Mouse (Mus musculus): ENCODE measurements around the gene 3110082I17Rik. TPM values are rescaled to one million over a fixed set of nuclear protein-coding genes. Genes with fewer than 3 reads are reported as not detected.

Gene 3110082I17Rik
- total and polyA plus RNA-seq, 3 experiments = 41.2 to 100.0 (median 46.9) TPM

- dilution Hi-C loops (cut with MboI; ENCODE audit: extremely low pct_ligation_motif_present, extremely low pct_unique_long_range_greater_than_20kb, low sequenced_read_pairs) (no loop called here), in situ Hi-C loops (cut with MboI; ENCODE audit: low pct_ligation_motif_present, low pct_unique_long_range_greater_than_20kb, low sequenced_read_pairs) (no loop called here)
- Histone ChIP-seq H3K9ac (ENCODE audit: insufficient read depth, low read depth) (no peak overlapping the region), H3K9me3 (replicated peaks; ENCODE audit: low read length) (peaks cover 6% of the 10 kb centered on the region), H3K36me3 (replicated peaks in 1 of 2; ENCODE audit: control insufficient read depth in 1 of 2, insufficient read depth in 1 of 2, low read length in 1 of 2) (peaks cover 30 to 67% of the 10 kb centered on the region in 2 experiments), H3K79me2 (replicated peaks; ENCODE audit: control insufficient read depth, extremely low read depth, insufficient read depth, poor library complexity, severe bottlenecking) (peaks cover 82% of the 10 kb centered on the region), H3K27me3 (replicated peaks) (no peaks in the 10 kb centered on the region), H3K4me3 (replicated peaks in 1 of 3; ENCODE audit: low read depth in 2 of 3, low read length in 2 of 3, poor library complexity in 1 of 3) (no peak overlapping the region), H3K4me1 (ENCODE audit: control insufficient read depth in 1 of 2, insufficient read depth in 2 of 2) (peaks cover 33 to 68% of the 10 kb centered on the region in 2 experiments), H3K4me2 (ENCODE audit: insufficient read depth, low read depth, poor library complexity, severe bottlenecking) (no peak overlapping the region), H3K27ac (ENCODE audit: insufficient read depth, low read depth) (no peak overlapping the region)
- DNase-seq (ENCODE audit: extremely low read depth) = no peak
- TF ChIP-seq NELFE (IDR thresholded peaks at IDR 0.05; ENCODE audit: low read depth, low read length) (no peak), ETS1 (conservative IDR thresholded peaks at IDR 0.05; ENCODE audit: low read depth, low read length) (no peak), E2F4 (IDR thresholded peaks at IDR 0.05; ENCODE audit: insufficient replicate concordance, low read depth, low read length) (no peak), JUND (conservative IDR thresholded peaks at IDR 0.05; ENCODE audit: low read depth, low read length) (no peak), UBTF (IDR thresholded peaks at IDR 0.05; ENCODE audit: low read depth, low read length) (no peak), USF2 (conservative IDR thresholded peaks at IDR 0.05; ENCODE audit: low read depth, low read length) (no peak), POLR2AphosphoS2 (IDR thresholded peaks at IDR 0.05; ENCODE audit: low read depth, low read length) (no peak), ZNF384 (IDR thresholded peaks at IDR 0.05; ENCODE audit: low read depth, low read length) (no peak), HCFC1 (IDR thresholded peaks at IDR 0.05; ENCODE audit: low read depth, low read length) (no peak), ELF1 (IDR thresholded peaks at IDR 0.05; ENCODE audit: low read depth, low read length) (no peak), GABPA (IDR thresholded peaks at IDR 0.05; ENCODE audit: insufficient replicate concordance, low read depth, low read length) (no peak), MAX (IDR thresholded peaks at IDR 0.05; ENCODE audit: low read length) (no peak)
Observed at GRCm38 (mm10) chr5:139313536-139313935, 146.8 kb downstream of the 3110082I17Rik start.

GRCm38 (mm10) chr5:139311822-139312221, 148.5 kb downstream of the 3110082I17Rik start:
- Histone ChIP-seq H3K9me3 (replicated peaks; ENCODE audit: low read length) (peaks cover 14% of the 10 kb centered on the region), H3K27me3 (replicated peaks) (no peaks in the 10 kb centered on the region), H3K27ac (ENCODE audit: insufficient read depth, low read depth) (no peak overlapping the region), H3K4me1 (ENCODE audit: control insufficient read depth in 1 of 2, insufficient read depth in 2 of 2) (peaks cover 25 to 63% of the 10 kb centered on the region in 2 experiments), H3K9ac (ENCODE audit: insufficient read depth, low read depth) (no peak overlapping the region), H3K36me3 (replicated peaks in 1 of 2; ENCODE audit: control insufficient read depth in 1 of 2, insufficient read depth in 1 of 2, low read length in 1 of 2) (peaks cover 33 to 65% of the 10 kb centered on the region in 2 experiments), H3K4me2 (ENCODE audit: insufficient read depth, low read depth, poor library complexity, severe bottlenecking) (no peak overlapping the region), H3K79me2 (replicated peaks; ENCODE audit: control insufficient read depth, extremely low read depth, insufficient read depth, poor library complexity, severe bottlenecking) (peaks cover 77% of the 10 kb centered on the region), H3K4me3 (replicated peaks in 1 of 3; ENCODE audit: low read depth in 2 of 3, low read length in 2 of 3, poor library complexity in 1 of 3) (no peak overlapping the region)
- in situ Hi-C loops (cut with MboI; ENCODE audit: low pct_ligation_motif_present, low pct_unique_long_range_greater_than_20kb, low sequenced_read_pairs) (no loop called here), dilution Hi-C loops (cut with MboI; ENCODE audit: extremely low pct_ligation_motif_present, extremely low pct_unique_long_range_greater_than_20kb, low sequenced_read_pairs) (no loop called here)
- TF ChIP-seq KAT2A (IDR thresholded peaks at IDR 0.05; ENCODE audit: insufficient replicate concordance, low read length) (no peak), MAZ (IDR thresholded peaks at IDR 0.05; ENCODE audit: low read depth, low read length) (no peak)
- DNase-seq (ENCODE audit: extremely low read depth) = no peak

DNA sequence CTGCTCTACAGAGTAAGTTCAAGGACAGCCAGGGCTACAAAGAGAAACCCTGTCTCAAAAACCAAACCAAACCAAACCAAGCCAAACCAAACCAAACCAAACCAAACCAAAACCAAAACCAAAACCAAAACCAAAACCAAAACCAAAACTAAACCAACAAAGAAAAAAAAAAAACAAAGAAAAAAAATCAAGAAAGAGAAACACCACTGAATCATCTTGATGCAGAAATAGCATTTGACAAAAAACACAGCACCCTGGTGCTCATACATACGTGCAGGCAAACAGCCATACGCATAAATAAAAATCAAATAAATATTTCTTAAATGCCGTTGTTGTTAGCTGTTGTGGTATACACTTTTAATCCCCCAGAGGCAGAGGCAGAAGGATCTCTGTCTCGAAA, 149.8 kb downstream of the 3110082I17Rik start:
- H3K79me2 ChIP-seq (replicated peaks; ENCODE audit: control insufficient read depth, extremely low read depth, insufficient read depth, poor library complexity, severe bottlenecking) = peaks cover 67% of the 10 kb centered on the region
- H3K9ac ChIP-seq (ENCODE audit: insufficient read depth, low read depth) = no peak overlapping the region
- H3K27me3 ChIP-seq (replicated peaks) = no peaks in the 10 kb centered on the region
- no peak for DNase-seq (ENCODE audit: extremely low read depth)
- in situ Hi-C loops (cut with MboI; ENCODE audit: low pct_ligation_motif_present, low pct_unique_long_range_greater_than_20kb, low sequenced_read_pairs) (no loop called here), dilution Hi-C loops (cut with MboI; ENCODE audit: extremely low pct_ligation_motif_present, extremely low pct_unique_long_range_greater_than_20kb, low sequenced_read_pairs) (no loop called here)
- H3K36me3 ChIP-seq (replicated peaks in 1 of 2; ENCODE audit: control insufficient read depth in 1 of 2, insufficient read depth in 1 of 2, low read length in 1 of 2) = peaks cover 38 to 62% of the 10 kb centered on the region in 2 experiments
- TF ChIP-seq POLR2AphosphoS2 (IDR thresholded peaks at IDR 0.05; ENCODE audit: low read depth, low read length) (no peak), ETS1 (conservative IDR thresholded peaks at IDR 0.05; ENCODE audit: low read depth, low read length) (peak; percentile 67), RCOR1 (conservative IDR thresholded peaks at IDR 0.05; ENCODE audit: low read depth, low read length) (no peak), ZC3H11A (IDR thresholded peaks at IDR 0.05; ENCODE audit: low read depth, low read length) (no peak), ZNF384 (IDR thresholded peaks at IDR 0.05; ENCODE audit: low read depth, low read length) (peak; percentile 86)
- H3K4me3 ChIP-seq (replicated peaks in 1 of 3; ENCODE audit: low read depth in 2 of 3, low read length in 2 of 3, poor library complexity in 1 of 3) = no peak overlapping the region
- H3K4me1 ChIP-seq (ENCODE audit: control insufficient read depth in 1 of 2, insufficient read depth in 2 of 2) = peaks cover 23 to 71% of the 10 kb centered on the region in 2 experiments
- peaks cover 16% of the 10 kb centered on the region for H3K9me3 ChIP-seq (replicated peaks; ENCODE audit: low read length)
- peak overlapping the region; percentile 25 for H3K27ac ChIP-seq (ENCODE audit: insufficient read depth, low read depth)
- H3K4me2 ChIP-seq (ENCODE audit: insufficient read depth, low read depth, poor library complexity, severe bottlenecking) = no peak overlapping the region

Measured in CH12.LX (cell line).